Mouse (Mus musculus) T-helper 2 cell (primary cell): ENCODE measurements around the gene Itpk1.

Experiments used
- in situ Hi-C: fragments of 300-600 bp; cut with MboI, MseI; formaldehyde crosslinking; loops from one replicate; pipeline ENCODE4 v1.15.1; 2025; ENCODE audit warnings: high pct_unique_total_duplicates

The Itpk1 gene

DNA sequence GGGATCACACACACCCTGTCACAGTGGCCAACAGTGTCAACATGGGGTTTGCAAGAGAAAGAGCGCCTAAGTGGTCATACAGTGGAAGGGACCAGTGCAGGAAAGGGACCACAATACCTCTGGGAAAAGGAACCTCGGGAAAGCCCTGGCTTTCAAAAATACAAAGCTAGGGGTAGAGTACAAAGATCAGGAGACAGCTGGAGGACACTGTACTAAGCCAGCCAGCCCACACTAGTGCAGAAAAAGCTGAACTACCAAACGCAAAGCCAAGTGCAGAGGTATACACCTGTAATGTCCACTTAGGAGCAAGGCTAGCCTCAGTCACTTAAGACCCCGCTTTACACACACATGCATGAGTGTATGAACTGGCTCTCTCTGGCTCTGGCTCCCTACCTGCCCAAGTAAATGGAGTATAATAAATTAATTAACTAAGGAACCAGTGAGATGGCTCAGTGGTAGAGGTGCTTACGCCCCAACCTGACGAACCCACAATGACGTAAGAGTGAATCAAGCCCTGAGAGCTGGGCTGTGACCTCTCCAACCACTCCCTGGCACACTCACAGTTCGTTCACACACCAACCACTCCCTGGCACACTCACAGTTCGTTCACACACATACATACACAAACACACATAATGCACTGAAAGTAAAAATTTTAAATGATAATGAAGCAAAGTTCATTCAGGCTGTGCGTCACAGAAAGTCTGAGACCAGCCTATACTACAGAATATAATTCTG lies 39.1 kb downstream of the Itpk1 start:
- in situ Hi-C loops, result no loop called here

DNA sequence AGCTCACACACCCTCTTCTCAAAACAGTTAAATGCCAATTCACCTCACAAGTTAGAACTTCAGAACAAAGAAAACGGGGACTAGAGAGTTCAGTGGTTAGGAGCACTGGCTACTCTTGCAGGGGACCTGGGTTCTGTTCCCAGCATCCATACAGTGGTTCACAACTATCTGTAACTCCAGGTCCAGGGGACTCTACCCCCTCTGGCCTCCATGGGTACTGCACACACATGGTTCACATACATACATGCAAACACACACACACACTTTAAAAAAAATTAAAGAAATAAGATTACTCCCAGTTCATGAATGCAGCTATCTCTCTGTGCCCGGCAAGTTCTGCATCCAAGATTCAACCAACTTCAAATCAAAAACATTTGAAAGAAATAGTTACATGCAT lies 40.7 kb downstream of the Itpk1 start:
- in situ Hi-C loops, result no loop called here

DNA sequence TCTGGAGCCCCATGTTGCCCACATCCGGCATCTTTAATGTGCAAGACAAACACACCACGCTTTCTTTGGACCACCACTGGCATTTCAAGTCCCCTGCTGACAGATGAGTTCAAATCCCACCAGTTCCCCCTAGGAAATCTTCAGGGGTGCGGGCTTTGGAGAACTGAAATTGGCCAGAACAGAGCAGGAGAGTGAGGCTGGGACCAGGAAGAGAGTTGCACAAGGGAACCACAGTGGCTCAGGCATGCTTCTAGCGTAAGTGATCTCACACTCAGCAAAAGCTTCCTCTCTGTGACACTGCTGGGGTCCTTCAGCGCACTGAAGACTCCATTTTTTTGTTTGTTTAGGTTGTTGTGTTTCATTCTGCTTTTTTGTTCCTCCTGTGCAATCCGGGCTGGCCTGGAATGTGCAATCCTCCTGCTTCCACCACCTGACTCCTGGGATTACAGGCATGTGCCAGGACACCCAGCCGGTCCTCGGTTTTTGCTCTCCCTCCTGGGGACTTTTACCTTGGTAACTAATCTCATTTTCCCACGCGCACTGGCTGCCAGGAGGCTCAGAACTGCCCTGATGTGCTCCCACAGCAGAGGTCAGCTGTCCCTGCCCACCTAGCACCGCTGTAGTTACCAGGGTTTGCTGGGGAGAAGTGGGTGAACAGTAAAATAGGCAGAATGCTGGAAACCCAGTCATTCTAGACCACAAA lies 41.2 kb downstream of the Itpk1 start:
- in situ Hi-C loops, result no loop called here

DNA sequence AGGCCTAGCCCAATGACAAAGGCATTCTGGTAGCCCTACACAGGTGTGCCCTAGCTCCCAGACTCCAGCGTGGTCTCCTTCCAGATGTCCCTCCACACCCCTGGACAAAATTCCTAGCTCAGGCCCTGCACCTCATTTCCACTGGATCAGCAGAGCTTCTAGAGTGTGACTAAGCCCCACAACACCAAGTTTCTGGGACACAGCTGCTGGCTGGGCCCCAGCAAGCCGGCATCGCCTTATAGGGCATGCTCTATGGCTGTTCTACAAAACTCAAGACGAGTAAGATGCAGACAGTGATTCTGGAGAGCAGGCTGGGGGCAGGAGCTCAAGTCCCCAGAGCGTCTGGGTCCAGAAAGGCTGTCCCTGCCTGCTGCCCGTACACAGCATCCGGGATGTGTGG lies 43.0 kb downstream of the Itpk1 start:
- in situ Hi-C loops, result no loop called here

DNA sequence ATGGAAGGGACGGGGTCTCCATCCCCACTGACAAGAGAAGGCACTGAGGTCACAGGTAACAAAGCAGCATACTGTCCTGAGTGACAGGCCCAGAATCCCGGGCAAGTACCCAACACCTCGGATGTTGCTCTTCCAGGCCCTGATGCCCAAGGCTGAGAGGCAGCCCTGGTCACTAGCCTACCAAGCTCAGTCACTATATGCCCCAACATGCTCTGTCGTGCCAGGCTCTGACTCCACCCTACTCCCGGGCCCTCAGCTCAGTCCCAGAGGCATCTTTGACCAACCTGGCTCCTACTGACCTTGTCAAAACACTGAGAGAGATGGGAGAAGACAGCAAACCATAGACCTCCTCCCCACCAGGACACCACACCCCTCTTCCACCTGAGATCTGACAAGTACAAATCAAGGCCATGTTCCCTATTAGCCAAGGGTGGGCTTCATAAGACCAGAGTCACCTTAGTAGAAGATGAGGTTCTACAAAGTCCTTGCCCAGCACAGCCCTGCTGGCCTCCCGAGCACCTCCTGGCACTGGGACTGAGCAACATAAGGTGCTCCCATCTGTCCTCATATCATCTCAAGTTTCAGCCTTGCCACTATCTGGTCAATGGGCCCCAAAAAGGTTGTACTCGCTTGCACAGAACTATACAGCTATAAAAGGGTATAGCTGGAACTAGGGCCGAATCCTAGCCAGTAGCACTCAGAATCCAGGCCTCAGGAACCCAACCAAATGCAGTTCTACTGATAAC lies 43.7 kb downstream of the Itpk1 start:
- in situ Hi-C loops, result no loop called here

DNA sequence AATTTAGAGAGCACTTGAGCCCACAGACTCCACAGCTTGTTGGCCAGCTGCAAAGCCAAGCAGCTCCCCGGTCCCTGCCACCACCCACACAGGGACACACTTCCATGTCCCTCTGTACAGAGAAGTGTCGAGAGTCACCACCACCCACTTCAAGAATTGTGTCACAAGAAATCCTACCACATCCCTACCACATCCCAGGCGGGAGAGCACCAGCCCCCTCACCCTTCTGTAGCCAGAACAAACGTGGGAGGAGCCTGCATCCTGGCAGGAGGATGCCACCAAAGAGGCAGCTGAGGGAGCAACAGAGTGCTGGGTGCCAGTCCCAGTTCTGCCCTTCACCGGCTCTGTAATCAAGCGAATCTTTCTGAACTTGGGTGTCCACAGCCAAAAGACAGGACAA lies 51.7 kb downstream of the Itpk1 start:
- in situ Hi-C loops, result no loop called here

DNA sequence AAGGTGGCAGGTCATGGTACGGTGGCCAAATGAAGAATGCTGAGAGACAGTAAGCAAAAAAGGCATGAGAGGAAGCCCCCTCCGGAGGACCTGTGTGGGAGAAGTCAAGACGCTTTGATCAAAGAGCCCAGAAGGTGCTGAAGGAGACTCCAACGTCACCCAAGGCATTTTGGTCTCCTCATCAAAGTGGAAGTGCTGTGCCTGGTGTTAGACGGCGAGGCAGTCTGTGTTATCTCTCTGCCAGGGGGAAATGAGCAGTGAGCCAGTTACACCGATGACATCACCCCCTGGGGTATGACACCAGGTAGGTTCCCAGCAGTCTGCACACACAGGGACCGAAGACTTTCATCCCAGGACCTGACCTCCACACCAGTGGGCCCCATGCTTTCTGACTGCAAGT lies 52.3 kb downstream of the Itpk1 start:
- in situ Hi-C loops, result no loop called here

DNA sequence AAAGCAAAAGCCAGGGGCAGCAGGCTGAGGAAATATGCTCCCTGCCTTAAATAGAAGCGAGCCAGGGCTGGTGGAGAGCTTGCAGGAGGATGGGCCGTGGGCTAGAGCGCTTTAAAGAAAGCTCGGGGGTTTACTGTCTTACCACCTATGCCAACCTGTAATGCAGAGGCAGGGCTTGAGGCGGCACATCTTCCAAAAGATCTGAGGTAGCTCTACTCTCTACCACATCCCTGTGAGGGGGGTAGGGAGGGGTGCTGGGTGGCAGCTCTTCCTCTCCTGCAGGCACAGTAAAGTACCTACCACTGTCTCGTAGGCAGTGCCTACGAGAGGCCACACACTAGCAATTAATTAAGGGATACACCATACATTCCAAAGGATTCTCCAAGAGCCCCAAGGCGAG lies 52.9 kb downstream of the Itpk1 start:
- in situ Hi-C loops, result no loop called here

DNA sequence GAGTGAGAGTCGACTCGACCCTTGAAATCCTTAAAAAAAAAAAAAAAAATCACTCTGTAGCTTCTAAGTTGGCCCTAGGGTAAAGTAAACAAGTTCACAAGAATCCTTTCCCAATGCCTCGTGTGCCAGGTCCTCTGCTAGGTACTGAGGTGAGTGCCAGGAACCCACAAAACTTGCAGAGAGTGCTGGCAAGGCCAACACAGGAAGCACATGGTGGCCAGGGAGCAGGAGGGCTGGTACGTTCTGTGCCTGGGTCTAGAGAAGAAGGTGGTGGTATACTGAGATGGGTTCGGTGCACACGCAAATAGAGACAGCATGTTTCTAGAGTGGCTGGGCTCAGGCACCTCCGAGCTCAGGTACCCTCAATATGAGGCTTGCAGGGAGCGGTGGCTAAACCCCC lies 53.3 kb downstream of the Itpk1 start:
- in situ Hi-C loops, result no loop called here

DNA sequence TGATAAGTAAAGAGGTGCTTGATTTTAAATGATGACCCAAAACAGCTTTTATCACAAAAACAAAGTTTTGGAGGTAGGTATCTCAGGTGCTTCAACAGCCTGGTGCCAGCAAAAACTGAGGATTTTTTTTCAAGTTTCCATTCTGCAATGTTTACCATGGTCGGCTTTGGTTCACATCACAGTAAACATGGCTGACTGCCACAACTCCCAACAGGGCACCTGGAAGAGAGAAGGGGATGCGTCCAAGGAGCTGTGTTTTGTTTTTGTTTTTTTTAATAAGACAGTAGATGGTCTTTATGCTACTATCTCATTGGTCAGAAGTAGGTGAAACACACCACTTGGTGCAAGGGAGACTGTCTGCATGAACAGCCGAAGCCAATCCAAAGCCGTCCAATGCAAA lies 54.1 kb downstream of the Itpk1 start:
- in situ Hi-C loops, result no loop called here

DNA sequence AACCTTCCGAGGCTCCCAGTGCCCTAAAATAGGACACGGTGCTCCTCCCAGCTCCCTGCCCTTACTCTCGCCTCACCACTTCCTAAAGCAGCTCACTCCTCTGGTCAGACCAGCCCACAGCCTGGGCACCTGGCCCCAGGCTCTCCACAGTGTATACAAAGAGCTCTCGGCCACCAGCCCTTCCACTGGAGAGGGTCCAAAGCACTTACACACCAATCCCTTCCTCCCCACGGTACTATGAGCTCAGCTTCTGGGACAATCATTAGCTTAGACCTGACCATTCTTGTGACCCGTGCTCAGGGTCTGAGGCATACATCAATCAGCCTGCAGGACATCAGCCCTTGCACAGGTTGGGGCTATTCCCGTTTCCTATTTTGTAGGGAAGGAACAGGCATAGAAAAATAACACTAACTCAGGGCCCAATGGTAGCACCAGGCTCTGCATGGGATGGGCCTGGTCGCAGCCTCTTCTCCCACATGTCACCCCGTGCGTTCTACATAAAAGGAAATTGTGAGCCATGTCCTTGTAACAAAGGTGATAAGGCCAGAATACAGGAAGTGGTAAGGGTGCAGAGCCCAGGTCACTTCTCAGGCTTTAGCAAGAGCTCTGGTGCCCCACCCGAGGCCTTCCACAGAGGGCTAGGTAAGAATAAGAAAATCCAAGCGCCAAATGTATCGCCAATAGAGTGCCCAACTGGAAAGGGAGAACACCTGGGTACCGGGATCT lies 56.7 kb downstream of the Itpk1 start:
- in situ Hi-C loops, result no loop called here

DNA sequence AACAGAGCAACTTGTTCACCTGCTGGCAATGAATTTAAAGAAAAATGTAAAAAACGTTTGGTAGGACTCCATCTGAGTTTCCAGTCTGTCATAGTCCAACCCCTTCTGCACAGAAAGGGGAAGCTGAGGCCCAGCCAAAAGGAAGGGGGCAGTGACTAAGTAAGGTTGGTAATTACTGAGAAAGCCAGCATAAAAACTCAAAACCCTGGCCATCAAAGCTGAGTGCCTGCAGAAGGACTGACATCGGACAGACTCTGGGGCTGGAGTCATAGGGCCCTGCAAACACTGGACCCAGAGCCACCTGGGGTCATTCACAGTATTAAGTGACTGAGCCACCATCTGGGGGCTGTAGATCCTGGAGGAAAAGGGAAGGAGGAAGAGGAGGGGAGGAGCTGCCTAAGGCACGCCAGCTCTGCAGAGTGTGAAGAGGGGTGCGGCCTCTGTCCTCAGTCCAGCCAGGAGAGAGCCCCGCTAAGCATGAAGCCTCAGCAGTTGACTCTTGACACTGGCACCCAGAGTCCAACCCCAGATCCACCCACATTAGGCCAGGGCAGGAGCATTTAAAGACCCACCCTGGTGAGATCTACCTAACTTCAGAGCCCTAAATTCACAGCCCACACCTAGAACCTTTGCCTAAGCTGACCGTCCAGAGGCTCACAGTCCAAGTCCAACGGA lies 58.0 kb downstream of the Itpk1 start:
- in situ Hi-C loops, result no loop called here

DNA sequence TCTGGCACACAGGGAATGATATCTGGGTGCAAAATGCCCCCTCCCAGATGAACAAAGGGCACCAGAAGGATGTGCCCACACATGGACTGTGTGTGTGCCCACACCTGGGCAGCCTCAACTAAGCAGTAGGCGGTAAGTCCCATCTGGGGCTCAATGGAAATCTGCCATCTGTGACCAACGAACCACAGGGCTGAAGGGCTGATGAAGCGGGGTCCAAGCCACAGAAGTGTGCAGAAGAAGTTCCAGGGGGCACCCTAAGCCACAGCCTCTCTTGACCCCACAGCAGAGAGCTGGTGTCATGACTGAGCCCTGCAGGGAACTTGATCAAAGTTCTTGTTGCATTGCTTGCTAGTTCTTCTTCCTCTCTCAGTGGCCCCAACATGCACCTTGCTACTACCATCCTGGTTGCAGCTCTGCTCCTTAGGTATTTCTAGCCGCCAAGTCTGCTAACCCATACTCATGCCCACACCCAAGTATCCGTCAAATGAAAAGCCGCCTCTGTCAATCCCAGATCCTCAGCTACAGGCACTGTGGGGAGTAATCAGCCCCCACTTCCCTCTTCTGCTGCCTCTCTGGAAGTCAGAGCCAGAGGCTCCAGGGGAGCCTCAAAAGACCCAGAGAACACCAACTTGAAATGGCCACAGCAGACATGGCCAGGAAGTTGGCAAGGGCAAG lies 58.7 kb downstream of the Itpk1 start:
- in situ Hi-C loops, result no loop called here

DNA sequence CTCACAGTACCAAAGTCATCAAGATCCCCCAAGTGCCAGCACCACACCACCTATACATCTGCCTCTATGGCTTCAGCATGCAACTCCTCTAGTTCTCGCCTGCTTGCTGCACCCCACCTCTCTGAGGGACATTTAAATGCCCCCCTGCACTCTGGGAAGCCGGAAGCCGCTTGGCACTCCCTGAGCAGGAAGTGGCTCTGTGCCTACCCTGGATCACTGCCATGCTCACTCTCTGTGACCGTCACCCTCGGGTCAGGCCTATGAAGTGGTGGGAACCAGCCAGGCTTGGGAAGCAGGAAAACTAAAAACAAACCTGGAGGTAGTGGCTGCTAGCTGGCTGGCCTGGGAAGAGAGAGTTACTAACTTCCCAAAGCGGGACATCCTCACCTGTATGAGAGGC lies 61.4 kb downstream of the Itpk1 start:
- in situ Hi-C loops, result no loop called here

DNA sequence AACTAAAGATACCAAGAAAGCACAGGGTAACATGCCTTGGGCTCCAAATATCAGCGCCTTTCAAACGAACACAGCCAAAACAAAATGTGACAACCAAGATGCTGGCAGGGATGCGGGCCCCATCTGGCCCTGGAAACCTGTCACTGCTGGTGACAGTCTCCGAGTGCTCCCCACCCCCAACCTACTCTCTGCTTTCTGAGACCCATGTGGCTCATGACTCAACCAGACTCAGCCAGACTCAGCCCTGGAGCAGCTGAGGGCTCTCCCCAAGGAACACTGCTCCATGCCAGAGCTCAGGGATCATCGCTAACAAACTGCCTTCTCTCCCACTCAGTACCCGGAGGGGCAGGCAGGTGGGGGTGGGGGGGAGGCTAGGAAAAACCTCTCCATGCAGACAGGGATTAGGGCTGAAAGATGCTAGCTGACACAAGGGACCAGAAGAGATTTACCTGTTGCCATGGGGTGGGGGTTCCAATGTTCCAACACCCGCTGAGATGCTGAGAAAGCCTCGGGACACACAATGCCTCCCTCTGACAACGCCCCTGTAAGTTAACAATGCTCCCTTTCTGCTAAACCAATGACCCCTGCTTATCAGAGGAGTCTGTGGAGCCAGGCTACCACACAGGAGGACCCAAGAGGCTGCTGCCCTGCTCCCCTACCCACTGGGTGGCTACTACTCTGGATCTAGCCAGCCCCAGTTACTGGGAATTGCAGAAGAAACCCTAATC lies 64.1 kb downstream of the Itpk1 start:
- in situ Hi-C loops, result no loop called here

DNA sequence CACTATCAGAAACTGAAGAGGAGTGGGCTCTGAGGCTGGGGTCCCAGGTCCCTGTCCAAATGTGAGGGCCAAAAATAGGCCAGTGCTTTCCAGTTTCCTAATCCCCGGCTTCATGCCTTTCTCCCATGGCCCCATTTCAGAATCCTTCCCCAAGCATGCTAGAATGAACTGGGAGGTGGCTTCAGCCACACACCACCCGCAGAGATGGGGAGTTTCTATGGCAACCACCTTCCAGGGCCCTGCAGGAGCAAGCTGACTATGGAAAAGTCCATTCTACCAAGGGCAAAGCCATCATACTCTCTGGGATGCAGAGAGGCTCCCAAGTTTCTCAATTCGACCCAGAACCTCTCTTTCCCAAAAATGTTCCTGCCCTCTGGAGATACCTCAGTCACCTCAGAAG lies 65.9 kb downstream of the Itpk1 start:
- in situ Hi-C loops, result no loop called here

DNA sequence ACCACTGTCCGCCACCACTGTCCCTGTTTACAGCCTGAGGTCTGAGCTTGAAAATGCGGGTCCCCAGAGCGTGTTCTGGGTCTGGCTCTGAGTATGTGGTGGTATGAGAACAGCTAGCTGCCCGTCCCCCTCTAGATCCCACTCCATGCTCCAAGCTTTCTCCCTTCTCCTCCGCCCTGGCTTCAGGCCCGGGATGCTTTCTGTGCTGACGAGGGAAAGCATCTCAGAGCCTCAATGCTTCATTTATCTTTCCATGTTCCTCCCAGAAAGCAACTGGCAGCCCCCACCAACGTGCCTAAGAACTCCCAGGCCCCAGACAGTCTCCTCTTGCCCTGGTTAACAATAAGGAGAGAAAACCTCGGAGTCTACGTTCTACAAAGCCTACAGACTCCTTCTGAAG lies 67.5 kb downstream of the Itpk1 start:
- in situ Hi-C loops, result no loop called here

DNA sequence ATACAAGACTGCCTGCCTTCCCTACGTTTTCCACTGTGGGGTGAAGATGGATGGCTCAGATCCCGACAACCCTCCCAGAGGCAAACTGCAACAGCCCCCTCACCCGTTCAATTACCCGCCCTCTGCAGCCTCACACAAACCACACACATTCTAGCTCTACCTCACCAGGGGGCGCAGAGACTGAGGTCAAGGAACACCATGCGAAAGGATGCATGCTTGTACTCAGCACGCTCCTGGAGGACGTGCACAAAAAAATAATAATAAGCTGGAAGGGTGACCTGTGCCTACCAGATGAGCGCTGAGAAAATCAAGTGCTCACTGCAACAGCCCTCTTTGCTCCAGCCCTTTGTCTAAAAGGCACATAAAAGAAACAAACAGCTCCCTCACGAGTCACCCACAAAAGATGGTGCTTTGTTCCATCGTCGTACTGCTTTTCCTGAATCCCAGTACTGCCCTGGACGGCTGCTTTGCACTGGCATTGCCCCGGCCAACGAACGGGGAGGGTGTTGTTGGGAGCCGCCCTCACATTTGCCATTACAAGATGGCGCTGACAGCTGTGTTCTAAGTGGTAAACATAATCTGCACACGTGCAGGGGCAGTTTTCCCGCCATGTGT lies 70.2 kb downstream of the Itpk1 start:
- in situ Hi-C loops, result no loop called here

DNA sequence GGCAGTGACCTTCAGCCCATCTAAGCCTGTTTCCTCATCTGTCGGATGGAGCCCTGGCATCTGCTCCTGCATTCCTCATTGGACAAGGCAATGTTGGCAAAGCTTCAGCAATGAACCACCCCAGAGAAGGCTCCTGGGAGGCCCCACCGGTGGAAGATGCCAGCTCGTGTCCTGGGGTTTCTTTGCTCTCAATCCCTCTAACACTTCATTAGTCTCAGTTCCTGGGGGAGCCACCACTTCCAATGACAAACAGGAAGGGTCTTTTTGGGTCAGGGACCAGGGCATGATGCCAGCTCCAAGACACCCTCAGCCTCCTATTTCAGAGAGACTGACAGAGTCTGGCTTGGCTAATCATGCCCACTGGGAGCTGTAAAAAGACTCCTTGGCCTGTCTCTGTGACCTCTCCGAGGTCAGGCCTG lies 71.6 kb downstream of the Itpk1 start:
- in situ Hi-C loops, result no loop called here

DNA sequence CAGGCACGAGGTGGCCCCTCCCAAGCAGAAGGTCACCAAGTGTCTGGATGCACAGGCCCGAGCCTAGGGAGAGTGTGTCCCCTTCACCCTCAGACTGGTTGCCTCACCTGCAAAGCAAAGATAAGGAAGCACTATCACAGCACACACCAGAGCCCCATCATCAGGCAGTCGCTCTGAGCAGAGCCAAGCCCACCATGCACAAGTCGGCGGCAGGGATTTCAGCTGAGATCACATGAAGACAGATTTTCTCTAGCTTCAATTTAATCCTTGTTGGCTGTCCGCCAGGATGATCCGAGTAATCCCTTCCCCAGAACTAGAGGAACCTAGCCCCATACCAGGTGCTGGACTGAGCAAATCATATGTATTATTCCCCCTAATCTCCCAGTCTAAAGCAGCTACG lies 73.0 kb downstream of the Itpk1 start:
- in situ Hi-C loops, result no loop called here
